Mouse (Mus musculus): ENCODE data around the gene 6030445D17Rik. TPM values are rescaled to one million over a fixed set of nuclear protein-coding genes. Genes with fewer than 3 reads are reported as not detected.

6030445D17Rik gene
- 0.50 TPM for polyA plus RNA-seq (2017; shearing (Covaris generic))

DNA sequence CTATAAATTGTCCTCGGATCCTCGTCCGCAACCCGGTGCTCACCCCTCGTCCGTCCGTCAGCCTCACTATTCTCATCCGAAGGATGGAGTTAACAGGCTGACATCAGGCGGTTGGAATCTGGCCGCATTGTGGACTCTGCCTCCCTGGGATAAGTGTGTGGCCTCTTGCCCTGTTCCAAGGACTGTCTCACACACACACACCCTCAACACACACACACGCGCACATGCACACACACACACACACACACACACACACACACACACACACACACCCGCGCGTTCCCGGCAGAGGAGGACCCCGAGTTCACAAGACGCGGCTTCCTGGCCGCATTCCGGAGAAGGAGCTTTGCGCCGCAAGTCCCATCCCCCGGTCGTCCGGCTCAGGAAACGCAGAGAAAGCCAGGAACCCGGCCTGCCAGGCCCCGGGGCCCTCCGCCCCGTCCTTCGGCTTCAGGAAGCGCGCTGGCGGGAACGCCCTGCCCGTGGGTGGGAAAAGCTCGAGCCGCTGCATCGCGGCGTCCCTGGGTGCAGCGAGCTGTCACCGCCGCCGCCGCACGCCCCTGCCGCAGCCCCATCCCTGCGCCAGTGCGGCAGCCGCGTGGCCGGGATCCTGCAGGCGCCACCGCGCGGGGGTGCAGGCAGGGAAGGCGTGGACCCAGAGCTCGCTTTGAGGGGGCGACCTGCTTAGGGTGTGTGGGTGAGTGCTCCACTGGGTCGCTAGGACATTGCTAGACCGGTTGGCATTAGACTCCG, at the start of gene 6030445D17Rik:
Gene 6030445D17Rik, plus strand, starts transcription at position 165 of the 753 bp plus-strand sequence.

DNA sequence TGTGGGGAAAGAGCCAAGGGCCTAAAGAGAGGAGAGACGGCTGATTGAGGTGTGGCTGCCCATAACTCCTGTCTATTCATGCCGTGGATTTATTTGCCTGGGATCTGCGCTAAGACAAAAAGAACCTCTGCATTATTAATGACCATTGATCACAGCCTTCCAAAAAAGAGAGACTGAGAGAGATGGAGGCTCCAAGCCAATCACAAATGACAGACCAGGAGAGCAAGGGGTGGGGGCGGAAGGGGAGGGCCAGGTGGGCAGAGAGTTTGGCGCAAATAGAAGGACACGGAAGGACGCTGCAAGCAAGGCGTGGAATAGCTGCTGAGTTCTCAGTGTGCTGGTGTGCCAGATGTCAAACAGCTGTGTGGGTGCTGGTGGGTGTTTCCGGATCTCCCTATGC, 38.8 kb upstream of the 6030445D17Rik start, which contains the start of gene Htr1d:
Gene Htr1d, plus strand, starts transcription at position 301 of the 400 bp plus-strand sequence.

DNA sequence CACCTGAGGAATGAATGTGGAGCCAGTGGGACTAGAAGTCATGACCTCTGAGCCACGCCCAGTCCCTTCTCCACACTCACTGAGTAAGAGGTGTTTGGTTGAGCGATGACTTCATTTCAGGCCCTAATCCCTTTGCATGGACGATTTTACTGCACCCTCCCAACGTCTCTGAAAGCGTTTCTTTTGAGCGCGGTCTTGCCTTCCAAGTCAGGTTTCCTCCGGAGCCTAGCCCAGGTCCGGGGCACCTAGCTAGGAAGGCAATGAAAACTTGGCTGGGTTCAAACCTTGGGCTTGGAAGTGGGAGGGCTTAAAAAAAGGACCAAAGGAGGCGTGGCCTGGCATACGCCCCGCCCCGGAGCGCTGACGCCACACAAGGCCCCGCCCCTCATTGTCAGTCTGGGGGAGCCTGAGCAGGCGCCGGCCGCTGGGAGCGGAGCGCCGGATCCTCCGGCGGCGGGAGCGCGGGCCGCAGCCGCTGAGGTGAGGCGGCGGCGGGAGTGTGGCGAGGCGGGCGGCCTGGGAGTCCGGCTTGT, 7.4 kb downstream of the 6030445D17Rik start, which contains the start of gene Luzp1:
Gene Luzp1, plus strand, starts transcription at position 391 of the 533 bp plus-strand sequence.

Other genes starting within 250 kb of the 6030445D17Rik start
- 0.61 TPM for gene Tcea3, start 214.5 kb upstream of the 6030445D17Rik start, polyA plus RNA-seq (2017; shearing (Covaris generic))
- gene Zfp46, start 177.6 kb upstream of the 6030445D17Rik start, polyA plus RNA-seq (2017; shearing (Covaris generic)) = 14.4 TPM
- gene Hnrnpr, start 151.3 kb upstream of the 6030445D17Rik start, polyA plus RNA-seq (2017; shearing (Covaris generic)) = 125 TPM
- gene Htr1d, start 38.7 kb upstream of the 6030445D17Rik start, polyA plus RNA-seq (2017; shearing (Covaris generic)) = not detected
- gene Luzp1, start 7.5 kb downstream of the 6030445D17Rik start, polyA plus RNA-seq (2017; shearing (Covaris generic)) = 6.2 TPM
- 84.4 TPM for gene Kdm1a, start 140.5 kb downstream of the 6030445D17Rik start, polyA plus RNA-seq (2017; shearing (Covaris generic))
- not detected for gene Tex46, start 148.2 kb downstream of the 6030445D17Rik start, polyA plus RNA-seq (2017; shearing (Covaris generic))
- not detected for gene Lactbl1, start 160.4 kb downstream of the 6030445D17Rik start, polyA plus RNA-seq (2017; shearing (Covaris generic))

Data from CD4-positive, CD25-positive, alpha-beta regulatory T cell (primary cell).